Mouse (Mus musculus): ENCODE measurements around the gene Smug1.

The Smug1 gene

DNA sequence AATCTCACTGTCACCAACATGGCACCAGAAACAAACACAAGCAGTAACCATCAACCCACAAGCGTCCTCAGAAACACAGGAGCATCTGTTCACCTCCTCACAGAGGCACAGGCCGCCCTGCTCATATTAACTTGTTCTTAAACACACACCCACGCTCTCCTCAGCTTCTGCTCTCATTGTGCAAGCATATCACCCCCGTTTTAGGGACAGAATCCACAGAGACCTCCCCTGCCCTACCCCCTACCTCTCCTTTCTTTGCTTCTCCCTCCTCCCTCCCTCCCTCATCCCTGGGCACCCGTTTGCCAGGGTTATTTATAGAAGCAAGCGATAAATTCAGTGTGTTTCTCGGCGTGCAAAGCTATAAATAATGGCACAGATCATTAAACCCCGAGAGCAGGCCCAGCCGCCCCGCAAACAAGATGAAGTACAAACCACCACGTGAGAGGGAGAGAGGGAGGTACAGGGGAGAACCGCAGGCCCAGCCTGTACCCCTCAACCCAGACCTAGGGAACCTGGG, 31.4 kb downstream of the Smug1 start:
- DNase-seq: no peak

DNA sequence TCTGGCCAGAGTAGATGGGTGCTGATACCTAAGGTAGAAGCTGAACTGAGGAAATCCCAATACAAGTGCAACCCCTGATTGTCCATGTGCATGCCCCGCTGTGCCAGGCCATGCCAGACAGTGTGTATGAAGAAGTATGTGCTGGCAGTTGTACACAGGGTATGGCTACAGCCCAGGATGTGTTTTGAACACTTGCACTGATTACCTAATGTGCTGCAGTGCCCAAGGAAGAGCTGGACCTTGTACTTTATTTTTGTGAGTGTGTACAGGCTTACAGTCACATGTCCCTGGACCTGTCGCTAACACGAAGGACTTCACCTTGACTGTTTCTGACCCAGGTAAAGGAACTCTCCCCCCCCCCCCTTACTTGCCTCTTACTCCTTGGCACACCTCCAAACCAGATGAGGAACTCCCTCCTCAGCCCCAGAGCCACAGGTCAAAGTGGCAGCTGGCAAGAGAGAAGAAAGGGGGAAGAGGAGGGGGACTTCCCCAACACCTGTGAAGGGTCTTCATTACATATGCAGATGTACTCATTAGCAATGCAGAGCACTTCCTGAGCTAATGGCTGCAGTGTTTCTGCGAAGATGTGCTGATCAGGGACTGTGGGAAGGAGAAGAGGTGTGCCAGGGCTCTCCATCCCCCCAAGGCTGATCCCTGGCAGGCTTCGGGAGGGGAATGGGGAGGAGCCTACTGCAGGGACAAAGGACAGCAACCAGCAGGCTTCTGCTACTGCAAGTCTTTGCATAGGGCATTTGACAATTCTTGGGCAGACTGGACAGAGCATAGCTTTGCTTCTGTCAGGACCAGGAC, 32.4 kb downstream of the Smug1 start:
- DNase-seq: no peak

DNA sequence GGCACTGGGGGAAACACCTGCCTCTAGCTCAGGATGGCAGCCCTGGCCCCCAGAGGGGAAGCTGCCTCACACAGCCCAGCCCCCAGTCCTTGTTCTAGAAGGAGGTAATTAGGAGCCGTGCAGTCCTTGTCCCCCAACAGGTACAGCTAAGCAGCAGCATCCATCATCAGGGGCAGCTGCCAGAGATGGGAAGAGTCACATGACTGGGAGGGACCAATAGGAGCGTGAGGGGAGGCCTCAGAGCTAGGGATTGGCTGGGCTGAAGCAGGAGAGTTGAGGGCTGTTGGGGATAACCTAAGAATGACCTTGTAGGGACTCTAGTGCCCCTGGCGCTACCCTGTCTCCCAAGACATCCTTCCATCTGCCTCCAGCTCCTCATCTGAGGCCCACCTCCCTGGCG, 33.1 kb downstream of the Smug1 start:
- no peak for DNase-seq

DNA sequence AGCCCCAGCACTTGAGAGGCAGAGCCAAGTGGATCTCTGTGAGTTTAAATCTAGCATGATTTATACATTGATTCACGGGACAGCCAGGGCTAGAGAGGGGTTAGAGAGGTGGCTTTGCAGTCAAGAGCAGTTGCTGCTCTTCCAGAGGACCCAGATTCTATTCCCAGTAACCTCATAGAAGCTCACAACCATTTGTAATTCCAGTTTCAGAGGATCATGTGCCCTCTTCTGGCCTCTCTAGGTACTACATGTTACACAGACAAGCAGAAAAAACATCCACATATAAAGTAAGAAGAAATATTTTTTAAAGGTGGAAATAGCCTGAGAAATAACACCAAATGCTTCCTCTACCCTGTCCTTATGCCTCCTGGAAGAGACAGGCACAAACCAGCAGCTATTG, 36.2 kb downstream of the Smug1 start:
- peak; percentile 36 for DNase-seq

DNA sequence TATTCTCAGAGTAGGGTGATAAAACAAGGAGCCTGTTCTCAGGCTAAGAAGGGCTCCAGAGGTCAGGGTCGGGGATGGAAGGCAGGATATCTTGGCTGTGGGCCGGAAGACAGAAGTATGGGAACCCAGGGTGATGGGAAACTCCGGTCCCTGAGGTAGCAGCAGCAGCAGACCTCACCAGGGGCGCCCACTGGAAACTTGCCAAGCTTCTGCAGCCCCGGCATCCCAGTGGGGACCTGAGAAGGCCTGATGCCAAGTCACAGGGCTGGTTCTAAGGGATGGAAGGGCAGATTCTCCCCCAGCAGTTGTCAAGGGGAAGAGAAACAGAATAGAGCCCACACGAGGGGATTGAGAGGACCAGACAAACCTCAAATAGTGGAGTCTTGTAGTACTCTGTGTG, 37.6 kb downstream of the Smug1 start:
- DNase-seq: no peak

DNA sequence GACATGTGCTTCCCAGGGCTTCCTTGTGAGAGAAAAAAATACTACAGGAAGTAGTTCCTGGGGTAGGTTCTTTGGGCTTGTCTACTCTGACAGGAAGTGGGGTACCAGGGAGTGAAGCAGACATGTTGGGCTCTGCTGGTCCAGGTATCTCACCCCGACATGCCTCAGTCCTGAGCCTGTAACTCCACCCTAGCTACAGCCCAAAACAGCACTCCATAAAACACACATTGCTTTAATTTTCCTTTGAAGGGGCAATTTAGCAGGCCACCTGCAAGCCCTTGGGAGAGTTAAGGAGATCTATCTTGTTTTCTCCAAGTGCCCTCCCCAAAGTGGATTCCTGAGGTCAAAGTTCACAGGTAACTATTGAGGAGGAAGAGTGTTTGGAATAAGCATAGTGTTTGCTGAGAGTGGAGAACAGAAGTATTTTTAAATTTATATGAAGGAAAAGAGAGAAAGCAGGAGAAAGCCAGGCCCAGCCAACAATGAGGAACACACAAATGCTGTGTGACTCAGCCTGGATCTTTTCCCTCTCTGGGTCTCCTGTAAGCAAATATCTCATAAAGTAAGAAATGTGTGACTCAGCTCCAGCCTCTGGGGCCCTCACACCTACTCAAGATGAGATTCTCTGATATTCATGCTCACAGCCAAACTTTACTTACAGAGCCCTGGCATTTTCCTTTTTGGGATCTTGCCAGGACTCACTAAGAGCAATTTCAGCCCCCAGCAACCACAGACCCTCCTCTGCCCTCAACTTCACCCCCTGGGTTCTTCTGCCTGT, 38.6 kb downstream of the Smug1 start:
- no peak for DNase-seq

DNA sequence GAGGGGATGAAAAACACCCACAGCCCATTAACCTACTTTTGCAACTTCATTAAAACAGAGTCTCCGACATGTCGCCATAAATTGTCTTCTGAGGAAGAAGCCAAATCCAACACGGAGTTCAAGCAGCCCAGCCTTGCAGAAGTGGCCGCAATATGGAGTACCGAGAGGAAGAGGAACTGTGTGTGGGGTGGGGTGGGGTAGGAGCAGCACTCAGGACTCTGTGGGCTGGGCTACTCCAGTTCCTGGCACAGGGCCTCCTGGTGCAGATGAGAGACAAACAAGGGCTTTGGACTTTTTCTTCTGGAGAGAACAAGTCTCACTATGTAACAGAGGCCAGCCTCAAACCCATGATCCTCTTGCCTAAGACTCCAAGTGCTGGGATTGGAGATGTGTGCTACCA, 40.9 kb downstream of the Smug1 start:
- DNase-seq: peak; percentile 10

DNA sequence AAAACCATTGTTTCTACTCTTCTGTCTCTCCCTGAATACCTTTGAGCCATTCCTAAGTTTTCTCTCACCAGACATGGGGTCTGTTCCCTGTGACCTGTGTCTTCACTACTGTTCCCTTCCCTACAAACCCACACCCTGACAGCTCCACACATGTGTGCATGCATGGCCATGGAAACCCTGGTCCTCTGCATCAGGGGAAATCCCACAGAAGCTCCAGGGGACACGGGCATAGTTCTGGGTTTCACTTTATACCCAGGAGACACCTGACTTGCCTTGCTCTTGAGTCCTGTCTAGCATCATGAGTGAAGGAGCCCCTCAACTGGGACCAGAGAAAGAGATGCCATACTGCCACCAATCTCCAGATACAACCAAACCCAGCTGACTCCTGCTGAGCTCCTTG, 42.6 kb downstream of the Smug1 start:
- no peak for DNase-seq

DNA sequence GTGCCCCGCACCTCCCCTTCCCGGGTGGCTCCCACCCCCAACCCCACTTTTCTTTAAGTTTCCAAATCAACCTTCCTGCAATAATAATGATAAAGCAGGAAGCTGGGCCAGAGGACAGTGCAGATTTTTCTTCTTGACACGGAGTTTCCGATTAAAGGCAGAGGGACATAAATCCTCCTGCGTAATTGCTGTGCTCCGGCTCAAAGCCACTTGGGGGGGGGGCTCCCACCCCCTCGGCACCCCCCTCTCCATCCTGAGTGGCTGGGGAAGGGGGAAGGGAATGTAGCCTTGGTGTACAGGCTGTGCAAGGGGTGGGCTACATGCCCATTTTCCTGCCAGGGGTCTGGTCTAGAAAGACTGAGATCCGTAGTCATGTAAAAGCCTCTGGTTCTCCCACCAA, 43.5 kb downstream of the Smug1 start:
- DNase-seq: no peak

DNA sequence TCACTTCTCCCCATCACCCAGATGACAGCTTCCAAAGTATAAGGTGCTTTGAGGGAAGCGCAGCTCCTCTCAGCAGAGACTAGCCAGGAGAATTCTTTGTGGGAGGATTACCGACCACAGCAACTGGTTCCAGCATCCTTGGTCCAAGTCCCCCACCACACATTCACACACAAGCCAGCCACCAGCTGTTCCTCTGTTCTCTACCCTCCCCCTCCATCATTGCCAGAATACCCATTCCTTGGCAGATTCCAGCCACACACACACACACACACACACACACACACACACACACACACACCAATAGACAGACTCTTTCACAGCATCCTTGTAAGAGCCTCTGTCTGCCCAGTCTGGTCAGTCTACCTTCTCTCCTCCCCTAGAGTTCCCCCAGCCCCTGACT, 44.5 kb downstream of the Smug1 start:
- no peak for DNase-seq

DNA sequence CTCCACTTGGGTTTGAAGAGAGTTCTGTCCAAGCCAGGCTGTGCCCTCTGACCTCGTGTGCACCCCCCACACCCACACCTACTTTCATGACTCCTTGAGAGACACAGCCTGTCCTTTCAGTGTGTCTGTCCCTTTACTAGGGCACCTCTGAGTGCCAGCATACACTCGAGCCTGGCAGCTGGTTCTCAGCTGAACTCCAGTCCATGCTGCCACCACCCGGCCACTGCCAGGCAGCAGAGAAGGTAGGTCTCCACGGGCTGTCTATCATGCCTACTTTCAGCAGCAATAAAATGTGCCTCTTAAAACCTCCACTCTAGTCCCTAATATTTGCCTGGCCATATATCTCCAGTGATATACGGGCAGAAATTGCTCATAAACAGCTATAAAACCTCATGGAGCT, 45.5 kb downstream of the Smug1 start:
- no peak for DNase-seq

DNA sequence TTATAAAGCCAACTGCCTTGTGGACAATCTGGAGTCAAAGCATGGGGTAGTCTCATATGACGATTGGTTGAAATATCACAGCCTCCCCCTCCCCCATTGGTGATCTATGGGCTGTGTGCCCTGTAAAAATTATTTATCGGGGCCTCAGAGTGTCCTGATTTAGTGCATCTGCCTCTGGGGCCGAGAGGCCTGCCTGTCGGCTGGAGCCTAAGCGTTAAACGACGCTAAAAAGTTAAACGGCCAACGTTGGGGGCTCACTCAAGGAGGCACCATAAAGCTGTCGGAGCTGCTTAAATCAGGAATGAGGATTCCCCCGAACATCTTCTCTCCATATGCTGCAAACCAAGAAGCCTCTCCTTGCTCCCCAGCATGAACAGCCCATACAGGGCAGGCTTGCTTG, 46.3 kb downstream of the Smug1 start:
- no peak for DNase-seq

DNA sequence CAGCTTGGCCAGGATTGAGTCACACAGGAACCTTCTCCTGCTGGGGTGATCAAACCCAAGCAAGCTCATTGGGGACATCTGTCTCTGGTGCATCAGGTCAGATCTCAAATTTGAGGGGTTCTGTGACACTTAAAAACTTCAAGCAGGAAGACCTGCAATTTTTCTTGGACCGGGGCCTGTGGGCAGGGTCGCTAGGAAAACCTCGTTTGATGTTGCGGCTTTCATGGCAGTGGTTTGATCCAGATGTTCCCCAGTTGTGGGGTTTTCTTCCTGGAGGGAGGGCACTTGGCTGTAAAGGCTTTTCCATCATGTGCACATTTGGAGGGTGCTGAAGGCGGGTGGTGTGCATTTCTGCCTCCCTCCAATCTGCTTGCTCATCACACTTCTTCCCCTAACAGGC, 51.2 kb downstream of the Smug1 start:
- DNase-seq: no peak

DNA sequence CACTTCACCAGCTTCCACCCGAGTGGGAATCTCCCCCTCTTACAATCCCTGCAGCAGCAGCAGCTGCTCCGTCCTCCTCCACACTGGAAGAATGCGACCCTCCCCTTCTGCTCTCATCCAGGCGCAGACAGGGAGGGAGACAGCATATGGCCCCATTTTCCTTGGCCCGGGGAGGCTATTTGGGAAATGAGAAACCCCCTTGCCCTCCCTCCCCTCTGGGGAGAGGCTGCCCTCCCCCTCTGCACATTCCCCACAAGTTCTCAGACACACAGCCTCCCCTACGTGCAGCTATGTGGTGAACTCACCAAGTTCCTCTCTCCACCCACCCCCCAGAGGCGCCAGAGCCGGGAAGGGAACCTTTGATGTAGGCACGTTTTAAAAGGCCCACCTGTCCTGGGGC, 51.6 kb downstream of the Smug1 start:
- no peak for DNase-seq

DNA sequence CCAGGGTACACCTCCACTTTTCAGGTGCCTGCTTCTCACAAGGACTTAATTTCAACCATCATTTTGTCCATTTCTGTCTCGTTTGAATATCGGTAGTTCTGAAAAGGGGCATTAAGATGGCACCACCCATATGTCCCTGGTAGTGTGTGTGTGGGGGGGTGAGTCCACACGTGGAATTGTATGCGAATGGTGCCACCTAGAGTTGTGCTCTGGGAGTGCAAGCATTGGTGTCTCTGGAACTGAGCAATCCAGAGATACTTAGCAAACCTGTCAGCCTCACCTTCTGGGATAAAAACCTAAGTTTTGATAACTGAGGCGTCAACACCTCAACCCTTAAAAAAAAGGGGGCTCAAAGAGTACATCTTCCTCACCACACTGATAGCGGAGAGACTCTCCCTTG, 53.8 kb downstream of the Smug1 start:
- no peak for DNase-seq

DNA sequence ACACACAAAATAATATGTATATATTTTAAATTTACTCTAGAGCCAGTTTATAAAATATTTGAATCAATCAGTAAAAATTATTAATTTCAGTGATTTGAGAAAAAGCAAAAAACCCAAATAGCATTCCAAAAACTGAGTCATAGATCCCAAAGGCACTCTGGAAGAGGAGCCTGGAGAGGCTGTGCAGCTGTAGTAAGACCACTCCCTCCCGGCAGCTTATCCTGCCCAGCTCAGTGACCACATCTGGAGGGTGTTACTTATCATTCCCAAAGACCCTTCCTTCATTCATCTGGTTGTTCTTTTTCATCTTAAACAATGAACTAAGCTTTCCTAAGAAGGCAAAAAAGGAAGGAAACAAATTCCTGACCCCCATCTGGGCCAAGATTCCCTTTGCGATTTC, 54.6 kb downstream of the Smug1 start:
- DNase-seq: no peak

DNA sequence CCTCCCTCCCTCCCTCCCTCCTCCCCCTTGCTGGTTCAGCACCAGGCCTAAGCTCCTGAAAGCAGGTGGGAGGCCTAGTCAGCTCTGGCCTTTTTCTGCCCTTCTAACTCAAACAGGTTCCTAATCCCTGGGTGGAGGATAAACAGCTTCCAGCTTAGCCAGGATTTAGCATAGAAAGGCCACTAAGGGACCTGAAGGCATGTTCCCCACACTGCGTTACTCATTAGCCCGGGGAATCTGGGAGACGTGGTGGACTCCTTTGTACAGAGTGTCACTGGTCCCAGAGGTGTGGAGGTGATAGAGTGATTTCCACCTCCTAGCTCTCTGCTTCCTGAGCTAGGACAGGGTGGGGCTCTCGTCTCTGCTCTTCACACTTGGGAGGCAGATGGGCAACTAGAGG, 57.0 kb downstream of the Smug1 start:
- no peak for DNase-seq

DNA sequence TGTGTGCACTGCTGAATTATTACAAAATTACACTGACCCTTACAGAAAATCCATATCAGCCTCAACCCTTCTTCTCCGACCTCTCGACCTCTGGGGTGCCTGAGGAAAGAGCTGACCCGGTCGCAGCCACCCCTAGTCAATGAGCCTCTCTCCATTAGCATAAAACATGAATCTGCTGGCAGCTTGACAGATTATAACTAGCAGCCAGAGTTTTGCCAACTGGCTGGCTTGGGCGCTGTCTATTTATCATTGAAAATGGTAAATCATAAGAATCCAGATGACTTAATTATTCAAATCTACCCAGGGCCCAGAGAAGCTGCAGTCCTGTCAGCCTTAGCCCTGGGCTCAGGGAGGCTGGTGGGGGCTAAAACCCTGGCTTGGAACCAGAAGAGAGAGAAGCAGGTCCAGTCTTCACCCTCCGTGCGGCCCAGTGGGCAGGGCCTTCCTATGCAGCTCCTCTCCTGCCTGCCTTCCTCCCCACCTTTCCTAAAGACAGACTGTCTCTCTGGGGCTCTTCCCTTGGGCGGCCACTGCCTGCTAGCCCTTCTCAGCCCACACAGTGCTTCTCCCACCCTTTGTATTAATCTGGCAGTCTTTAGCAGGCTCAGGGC, 58.7 kb downstream of the Smug1 start:
- DNase-seq: no peak

DNA sequence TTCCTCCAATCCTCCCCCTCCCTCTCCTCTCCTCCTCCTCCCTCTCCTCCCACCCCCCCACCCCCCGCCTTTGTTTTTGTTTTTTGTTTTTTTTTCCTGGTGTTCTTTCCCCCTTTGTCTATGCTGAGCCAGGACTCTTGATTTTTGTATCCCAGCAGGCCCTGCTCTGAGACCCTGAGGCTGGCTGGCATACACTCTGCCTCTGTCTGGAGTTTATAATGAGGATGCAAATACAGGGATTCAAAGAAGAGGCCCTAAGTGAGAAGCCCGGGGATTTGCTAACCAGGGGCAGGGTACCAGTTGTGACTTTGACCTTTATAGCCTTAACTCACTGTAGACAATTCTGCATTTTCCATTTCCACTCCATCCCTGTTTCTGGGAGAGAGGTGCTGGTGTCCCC, 60.7 kb downstream of the Smug1 start:
- no peak for DNase-seq
